In the genomic region with DNA sequence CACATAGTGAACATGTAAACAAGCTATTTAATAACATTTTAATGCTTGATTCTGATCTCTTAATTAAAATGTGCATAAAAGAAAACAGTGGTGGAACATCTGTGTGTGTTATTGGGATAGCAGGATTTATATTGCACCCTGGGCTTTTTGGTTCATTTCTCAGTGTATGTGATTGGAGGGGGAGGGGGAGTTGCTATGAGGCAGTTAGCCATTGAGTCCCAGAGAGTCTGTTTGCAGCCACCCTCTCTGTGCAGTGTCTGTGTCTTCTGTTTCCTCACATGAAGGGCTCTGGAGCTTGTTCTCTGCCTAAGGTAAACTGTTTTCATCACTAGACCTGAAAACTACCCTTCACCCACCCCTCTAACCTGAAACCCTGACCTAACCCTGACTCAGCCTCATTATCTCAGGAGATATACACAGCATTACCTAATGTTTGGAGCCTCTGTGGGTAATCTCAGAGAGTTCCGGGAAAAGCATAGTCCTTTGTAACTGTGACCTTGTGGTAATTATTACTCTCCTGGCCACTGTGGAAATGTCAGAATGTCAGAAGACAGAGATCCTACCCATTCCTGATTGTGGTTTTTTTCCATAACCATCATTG, we compare ENCODE assay signal across 11 mouse cellular contexts.
A peak's percentile ranks its signal among the peaks of the same experiment; 100 is the strongest.
DNase-seq lines count a peak whose midpoint lies in the region; ATAC-seq and TF ChIP-seq lines count a peak whose summit lies in the region.
"Had no signal": no experiment of that assay in that cellular context is flagged by ENCODE, and none has a peak within 500 bp of the region (broad histone marks: within the 10 kb centered on the region; RNA-seq: fewer than 3 reads in every experiment).

No protein-coding gene starts in this region.

- no peaks in the 10 kb centered on the region for H3K9me3 ChIP-seq in midbrain, embryonic 10.5 days (replicated peaks)
- no peaks in the 10 kb centered on the region for H3K9me3 ChIP-seq in midbrain, postnatal 0 days (ENCODE audit: low read length)
- H3K9me3 ChIP-seq in hindbrain, embryonic 13.5 days = no peaks in the 10 kb centered on the region
- H3K9me3 ChIP-seq in midbrain, embryonic 11.5 days (ENCODE audit: control insufficient read depth, low read length) = no peaks in the 10 kb centered on the region

- TF ChIP-seq CTCF in midbrain, postnatal 0 days (IDR thresholded peaks at IDR 0.05) = no peak

- peak overlapping the region; percentile 69 for H3K27ac ChIP-seq in midbrain, embryonic 10.5 days (replicated peaks)
- H3K27ac ChIP-seq in midbrain, postnatal 0 days (ENCODE audit: low read depth, low read length) = no peak overlapping the region
- H3K27ac ChIP-seq in hindbrain, embryonic 13.5 days = peak overlapping the region; percentile 70
- peak overlapping the region; percentile 30; the same call in 1 of the 2 replicates for H3K27ac ChIP-seq in midbrain, embryonic 11.5 days (ENCODE audit: low read depth, low read length)

- no peaks in the 10 kb centered on the region for H3K36me3 ChIP-seq in midbrain, embryonic 10.5 days
- no peaks in the 10 kb centered on the region for H3K36me3 ChIP-seq in midbrain, postnatal 0 days (ENCODE audit: insufficient read depth, low read length)
- H3K36me3 ChIP-seq in hindbrain, embryonic 13.5 days = no peaks in the 10 kb centered on the region
- no peaks in the 10 kb centered on the region for H3K36me3 ChIP-seq in midbrain, embryonic 11.5 days (ENCODE audit: control insufficient read depth, insufficient read depth, low read length)

- ATAC-seq in midbrain, postnatal 0 days (ENCODE audit: low FRiP score) = no peak
- ATAC-seq in hindbrain, embryonic 13.5 days (ENCODE audit: low FRiP score) = peak; percentile 46; the same call in 1 of the 2 replicates
- peak; percentile 60 for ATAC-seq in midbrain, embryonic 11.5 days (ENCODE audit: low FRiP score)

- DNase-seq in midbrain, embryonic 10.5 days (ENCODE audit: low spot score) = no peak
- no peak for DNase-seq in midbrain, postnatal 0 days (ENCODE audit: low spot score)
- DNase-seq in midbrain, embryonic 11.5 days (ENCODE audit: low spot score, missing footprints) = no peak
- no peak for DNase-seq in left cerebral cortex, postnatal 36 days (ENCODE audit: low spot score in 2 of 2)
- no peak for DNase-seq in heart, adult 18-20 months
- DNase-seq in left cerebral cortex, postnatal 10 days (ENCODE audit: extremely low spot score in 1 of 2, low spot score in 2 of 2) = no peak
- DNase-seq: cerebellum, adult 18-20 months; gastrocnemius, postnatal 10 days; right cerebral cortex, adult 18-20 months had no signal

- H3K4me3 ChIP-seq in midbrain, embryonic 10.5 days = no peak overlapping the region
- no peak overlapping the region for H3K4me3 ChIP-seq in midbrain, postnatal 0 days (ENCODE audit: low read depth, low read length)
- H3K4me3 ChIP-seq in hindbrain, embryonic 13.5 days = no peak overlapping the region
- H3K4me3 ChIP-seq in midbrain, embryonic 11.5 days (ENCODE audit: low read depth, low read length) = no peak overlapping the region

- no peaks in the 10 kb centered on the region for H3K27me3 ChIP-seq in midbrain, embryonic 10.5 days (ENCODE audit: low read depth, poor library complexity, severe bottlenecking)
- H3K27me3 ChIP-seq in midbrain, postnatal 0 days (ENCODE audit: insufficient read depth, low read length) = no peaks in the 10 kb centered on the region
- H3K27me3 ChIP-seq in hindbrain, embryonic 13.5 days = no peaks in the 10 kb centered on the region
- no peaks in the 10 kb centered on the region for H3K27me3 ChIP-seq in midbrain, embryonic 11.5 days (ENCODE audit: control insufficient read depth, insufficient read depth, low read length)

- intact Hi-C loops in left cerebral cortex, postnatal 36 days (cut with DNase I) = no loop called here
- intact Hi-C loops in left cerebral cortex, postnatal 10 days (cut with DNase I) = no loop called here

- 64% methylated on average over 1 of the region's 1 CpGs for WGBS in midbrain, embryonic 10.5 days
- WGBS in midbrain, postnatal 0 days = 58% methylated on average over 1 of the region's 1 CpGs
- 28% methylated on average over 1 of the region's 1 CpGs for WGBS in hindbrain, embryonic 13.5 days
- 63% methylated on average over 1 of the region's 1 CpGs for WGBS in midbrain, embryonic 11.5 days

- no peak overlapping the region for H3K9ac ChIP-seq in midbrain, postnatal 0 days (replicated peaks; ENCODE audit: low read length, poor library complexity, severe bottlenecking)
- H3K9ac ChIP-seq in hindbrain, embryonic 13.5 days = no peak overlapping the region
- no peak overlapping the region for H3K9ac ChIP-seq in midbrain, embryonic 11.5 days (ENCODE audit: low read length)

- no peak overlapping the region for H3K4me2 ChIP-seq in midbrain, postnatal 0 days (ENCODE audit: low read depth, low read length, poor library complexity, severe bottlenecking)
- no peak overlapping the region for H3K4me2 ChIP-seq in hindbrain, embryonic 13.5 days
- H3K4me2 ChIP-seq in midbrain, embryonic 11.5 days = no peak overlapping the region
- H3K4me2 ChIP-seq: heart, embryonic 11.5 days had no signal

- H3K4me1 ChIP-seq in midbrain, embryonic 10.5 days = peaks cover 15% of the 10 kb centered on the region
- H3K4me1 ChIP-seq in midbrain, postnatal 0 days (ENCODE audit: insufficient read depth, low read length) = no peaks in the 10 kb centered on the region
- H3K4me1 ChIP-seq in hindbrain, embryonic 13.5 days (replicated peaks) = peaks cover 11% of the 10 kb centered on the region
- H3K4me1 ChIP-seq in midbrain, embryonic 11.5 days (ENCODE audit: control insufficient read depth, insufficient read depth, low read length) = peaks cover 7% of the 10 kb centered on the region
